Mouse (Mus musculus): Measurements from ENCODE around the gene Lrrc15. TPM values are rescaled to one million over a fixed set of nuclear protein-coding genes. Genes with fewer than 3 reads are reported as not detected.

The Lrrc15 gene
- polyA plus RNA-seq, 1 experiment from 2014 or later, result 0.52 TPM

DNA sequence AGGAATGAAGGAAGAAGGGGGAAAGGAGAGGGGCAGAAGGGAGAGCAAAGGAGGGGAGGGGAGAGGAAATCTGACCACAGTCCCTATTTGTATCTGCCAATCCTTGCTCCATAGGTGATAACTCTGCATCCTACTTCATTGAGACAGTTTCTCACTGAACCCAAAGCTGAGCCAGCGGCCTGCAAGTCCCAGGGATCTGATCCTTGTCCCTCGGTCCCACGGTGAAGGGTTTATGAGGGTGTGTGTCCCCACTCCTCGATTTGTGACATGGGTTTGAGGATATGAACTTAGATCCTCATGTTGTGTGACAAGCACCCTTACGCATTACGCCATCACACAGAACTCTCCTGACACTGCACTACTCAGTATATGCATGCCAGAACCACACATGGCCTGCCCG lies 12.1 kb upstream of the Lrrc15 start:
- no peak for ATAC-seq (ENCODE audit: insufficient number of reproducible peaks, insufficient read depth, low FRiP score, low read depth)
- no peaks in the 10 kb centered on the region for H3K27me3 ChIP-seq (ENCODE audit: control insufficient read depth, insufficient read depth, low read length)
- no peak overlapping the region for H3K4me3 ChIP-seq (ENCODE audit: low read depth, low read length)
- H3K9me3 ChIP-seq (ENCODE audit: control insufficient read depth, low read depth, low read length), result no peaks in the 10 kb centered on the region
- no peaks in the 10 kb centered on the region for H3K4me1 ChIP-seq (ENCODE audit: control insufficient read depth, insufficient read depth, low read length)
- H3K27ac ChIP-seq (ENCODE audit: low read length), result no peak overlapping the region
- no peaks in the 10 kb centered on the region for H3K36me3 ChIP-seq (ENCODE audit: control insufficient read depth, insufficient read depth, low read length)
- 93% methylated on average over 7 of the region's 7 CpGs for WGBS
- H3K9ac ChIP-seq (replicated peaks; ENCODE audit: low read depth, low read length), result no peak overlapping the region
- no peak overlapping the region for H3K4me2 ChIP-seq (replicated peaks; ENCODE audit: low read depth, low read length)

DNA sequence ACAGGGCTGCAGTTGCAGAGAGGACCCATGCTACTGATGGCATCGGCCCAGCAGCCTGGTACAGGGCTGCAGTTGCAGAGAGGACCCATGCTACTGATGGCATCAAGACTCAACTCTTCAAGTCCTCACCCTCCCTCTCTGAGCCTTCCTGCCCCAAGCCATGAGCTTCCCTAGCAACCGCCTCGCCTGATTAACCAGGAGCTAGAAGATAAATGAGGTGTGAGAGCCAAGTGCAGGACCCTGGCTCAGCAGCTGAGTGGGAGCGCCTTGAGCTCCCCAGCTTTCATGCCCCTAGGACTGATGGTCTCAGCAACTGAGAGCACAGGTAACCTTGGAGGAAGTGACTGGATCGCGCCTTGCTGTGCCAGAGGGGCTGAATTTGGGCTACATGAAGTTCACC lies 7.4 kb upstream of the Lrrc15 start:
- Histone ChIP-seq H3K4me2 (replicated peaks; ENCODE audit: low read depth, low read length) (no peak overlapping the region), H3K9ac (replicated peaks; ENCODE audit: low read depth, low read length) (no peak overlapping the region), H3K27me3 (ENCODE audit: control insufficient read depth, insufficient read depth, low read length) (no peaks in the 10 kb centered on the region), H3K4me1 (ENCODE audit: control insufficient read depth, insufficient read depth, low read length) (no peaks in the 10 kb centered on the region), H3K4me3 (ENCODE audit: low read depth, low read length) (no peak overlapping the region), H3K27ac (ENCODE audit: low read length) (no peak overlapping the region), H3K36me3 (ENCODE audit: control insufficient read depth, insufficient read depth, low read length) (no peaks in the 10 kb centered on the region), H3K9me3 (ENCODE audit: control insufficient read depth, low read depth, low read length) (no peaks in the 10 kb centered on the region)
- no peak for ATAC-seq (ENCODE audit: insufficient number of reproducible peaks, insufficient read depth, low FRiP score, low read depth)
- WGBS, result 67% methylated on average over 6 of the region's 6 CpGs

DNA sequence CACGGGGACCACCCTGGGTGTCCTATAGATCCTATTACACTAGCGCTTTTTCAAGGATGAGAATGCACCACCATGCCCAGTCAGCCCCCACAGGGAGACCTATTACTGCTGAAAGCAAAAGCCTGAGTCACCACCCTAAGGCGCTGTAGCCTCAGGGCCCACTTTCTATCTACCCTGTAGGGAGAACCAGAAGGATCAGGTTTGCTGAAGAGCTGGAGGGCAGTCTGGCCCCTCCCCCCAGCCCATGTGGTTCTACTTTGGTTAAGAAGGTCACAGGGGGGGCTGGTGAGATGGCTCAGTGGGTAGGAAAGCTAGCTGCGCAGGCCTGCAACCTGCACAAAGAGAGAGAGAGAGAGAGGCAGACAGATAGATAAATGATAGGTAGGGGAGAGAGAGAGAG lies 2.6 kb upstream of the Lrrc15 start:
- no peaks in the 10 kb centered on the region for H3K9me3 ChIP-seq (ENCODE audit: control insufficient read depth, low read depth, low read length)
- WGBS, result 67% methylated on average over 4 of the region's 4 CpGs
- no peak for ATAC-seq (ENCODE audit: insufficient number of reproducible peaks, insufficient read depth, low FRiP score, low read depth)

DNA sequence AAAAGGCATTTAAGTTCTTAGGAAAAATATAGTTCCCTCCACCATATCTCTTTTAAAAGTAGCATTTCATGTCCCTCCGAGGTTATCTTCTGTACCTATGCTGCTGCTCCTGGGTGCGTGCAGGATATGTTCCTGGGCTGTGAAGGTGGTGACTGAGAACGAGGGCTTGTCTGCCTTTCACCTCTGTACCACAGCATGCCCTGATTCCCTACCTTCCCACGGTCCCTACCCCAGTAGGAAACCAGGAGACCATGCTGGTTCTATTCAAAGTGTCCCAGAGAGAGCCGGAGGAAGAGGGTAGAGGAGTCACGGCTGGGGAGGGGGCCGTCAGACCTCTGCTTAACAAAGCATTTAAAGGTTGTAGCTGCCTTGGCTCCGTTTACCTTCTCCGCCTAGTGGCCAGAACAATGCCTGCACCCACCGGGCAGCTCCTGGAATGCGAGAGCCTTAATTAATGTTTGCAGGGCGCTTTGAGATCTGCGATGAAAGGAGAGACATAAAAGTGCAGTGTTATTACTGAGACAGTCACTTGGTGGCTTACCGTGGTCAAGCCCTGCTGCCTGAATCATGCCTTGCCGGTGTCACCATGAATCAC lies 784 bp upstream of the Lrrc15 start:
- Histone ChIP-seq H3K4me1 (ENCODE audit: control insufficient read depth, insufficient read depth, low read length) (peaks cover 9% of the 10 kb centered on the region; the same call in 1 of the 2 replicates), H3K27ac (ENCODE audit: low read length) (no peak overlapping the region), H3K36me3 (ENCODE audit: control insufficient read depth, insufficient read depth, low read length) (no peaks in the 10 kb centered on the region), H3K27me3 (ENCODE audit: control insufficient read depth, insufficient read depth, low read length) (peaks cover 7% of the 10 kb centered on the region; the same call in 1 of the 2 replicates), H3K4me3 (ENCODE audit: low read depth, low read length) (0 out of 2 replicates have a peak overlapping the region, but pooled peaks have one; percentile 2), H3K4me2 (replicated peaks; ENCODE audit: low read depth, low read length) (peak overlapping the region; percentile 51), H3K9me3 (ENCODE audit: control insufficient read depth, low read depth, low read length) (no peaks in the 10 kb centered on the region), H3K9ac (replicated peaks; ENCODE audit: low read depth, low read length) (no peak overlapping the region)
- no peak for ATAC-seq (ENCODE audit: insufficient number of reproducible peaks, insufficient read depth, low FRiP score, low read depth)
- 2% methylated on average over 15 of the region's 15 CpGs for WGBS

More for the DNA sequence above, 2.6 kb upstream of the Lrrc15 start:
- Histone ChIP-seq H3K4me1 (ENCODE audit: control insufficient read depth, insufficient read depth, low read length) (peaks cover 9% of the 10 kb centered on the region; the same call in 1 of the 2 replicates), H3K9ac (replicated peaks; ENCODE audit: low read depth, low read length) (no peak overlapping the region), H3K4me2 (replicated peaks; ENCODE audit: low read depth, low read length) (no peak overlapping the region), H3K4me3 (ENCODE audit: low read depth, low read length) (no peak overlapping the region), H3K27me3 (ENCODE audit: control insufficient read depth, insufficient read depth, low read length) (peaks cover 7% of the 10 kb centered on the region; the same call in 1 of the 2 replicates), H3K27ac (ENCODE audit: low read length) (no peak overlapping the region), H3K36me3 (ENCODE audit: control insufficient read depth, insufficient read depth, low read length) (no peaks in the 10 kb centered on the region)

DNA sequence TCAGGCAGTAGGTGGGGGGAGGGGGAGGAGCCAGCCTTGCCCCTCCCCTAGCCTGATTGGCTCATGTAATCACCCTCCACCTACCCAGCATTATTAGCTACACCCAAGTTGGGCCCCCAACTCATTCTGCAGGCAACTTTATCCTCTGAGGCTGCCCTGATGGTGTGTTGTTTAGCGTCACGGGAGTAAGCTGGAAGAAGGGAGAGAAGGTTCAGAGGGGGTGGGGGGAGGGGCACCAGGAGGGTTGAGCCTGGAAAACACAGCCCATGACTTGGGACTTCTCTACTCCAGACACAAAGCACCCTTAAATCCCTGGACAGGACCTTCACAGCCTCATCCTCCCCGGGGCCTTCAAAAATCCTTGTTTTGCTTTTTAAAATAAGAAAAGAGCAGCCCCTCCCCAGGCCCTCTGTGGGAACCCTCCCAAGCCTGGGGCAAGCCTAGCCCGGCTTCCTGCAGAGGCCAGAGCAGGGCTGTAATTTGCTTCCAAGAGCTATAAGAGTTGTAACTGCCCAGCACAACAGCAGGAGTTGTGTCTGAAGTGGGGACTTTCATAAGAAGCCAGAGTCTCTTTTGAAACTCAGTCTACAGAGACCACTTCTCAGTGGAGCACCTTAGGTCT lies 2.3 kb downstream of the Lrrc15 start:
- ATAC-seq (ENCODE audit: insufficient number of reproducible peaks, insufficient read depth, low FRiP score, low read depth), result no peak
- no peak overlapping the region for H3K4me2 ChIP-seq (replicated peaks; ENCODE audit: low read depth, low read length)
- no peak overlapping the region for H3K27ac ChIP-seq (ENCODE audit: low read length)
- no peaks in the 10 kb centered on the region for H3K9me3 ChIP-seq (ENCODE audit: control insufficient read depth, low read depth, low read length)
- H3K27me3 ChIP-seq (ENCODE audit: control insufficient read depth, insufficient read depth, low read length), result peaks cover 7% of the 10 kb centered on the region; the same call in 1 of the 2 replicates
- H3K36me3 ChIP-seq (ENCODE audit: control insufficient read depth, insufficient read depth, low read length), result no peaks in the 10 kb centered on the region
- peaks cover 9% of the 10 kb centered on the region; the same call in 1 of the 2 replicates for H3K4me1 ChIP-seq (ENCODE audit: control insufficient read depth, insufficient read depth, low read length)
- no peak overlapping the region for H3K9ac ChIP-seq (replicated peaks; ENCODE audit: low read depth, low read length)
- 15% methylated on average over 4 of the region's 4 CpGs for WGBS
- H3K4me3 ChIP-seq (ENCODE audit: low read depth, low read length), result no peak overlapping the region

DNA sequence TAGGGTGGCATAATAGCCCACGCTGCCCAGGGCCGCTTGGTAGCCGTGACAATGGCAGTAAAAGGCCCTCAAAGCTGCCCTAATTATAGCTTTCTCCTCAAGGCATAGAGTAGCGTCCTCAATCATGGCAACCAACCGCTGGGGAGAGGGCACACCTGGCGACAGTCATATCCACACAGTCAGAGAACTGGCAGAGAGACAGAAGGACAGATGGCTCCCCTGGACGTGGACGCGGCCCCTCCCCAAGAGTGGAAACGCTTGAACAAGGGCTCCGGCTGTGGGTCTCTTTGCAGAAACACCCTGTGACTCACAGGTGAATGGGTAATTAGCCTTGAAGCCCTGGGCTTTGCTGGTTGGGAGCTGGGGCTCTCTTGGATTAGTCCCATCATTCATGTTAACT lies 4.7 kb downstream of the Lrrc15 start:
- H3K4me2 ChIP-seq (replicated peaks; ENCODE audit: low read depth, low read length), result no peak overlapping the region
- H3K27ac ChIP-seq (ENCODE audit: low read length), result no peak overlapping the region
- no peak for ATAC-seq (ENCODE audit: insufficient number of reproducible peaks, insufficient read depth, low FRiP score, low read depth)
- peaks cover 7% of the 10 kb centered on the region; the same call in 1 of the 2 replicates for H3K27me3 ChIP-seq (ENCODE audit: control insufficient read depth, insufficient read depth, low read length)
- H3K9me3 ChIP-seq (ENCODE audit: control insufficient read depth, low read depth, low read length), result no peaks in the 10 kb centered on the region
- no peaks in the 10 kb centered on the region for H3K36me3 ChIP-seq (ENCODE audit: control insufficient read depth, insufficient read depth, low read length)
- no peak overlapping the region for H3K9ac ChIP-seq (replicated peaks; ENCODE audit: low read depth, low read length)
- H3K4me3 ChIP-seq (ENCODE audit: low read depth, low read length), result no peak overlapping the region
- WGBS, result 77% methylated on average over 11 of the region's 11 CpGs
- H3K4me1 ChIP-seq (ENCODE audit: control insufficient read depth, insufficient read depth, low read length), result peaks cover 9% of the 10 kb centered on the region; the same call in 1 of the 2 replicates

DNA sequence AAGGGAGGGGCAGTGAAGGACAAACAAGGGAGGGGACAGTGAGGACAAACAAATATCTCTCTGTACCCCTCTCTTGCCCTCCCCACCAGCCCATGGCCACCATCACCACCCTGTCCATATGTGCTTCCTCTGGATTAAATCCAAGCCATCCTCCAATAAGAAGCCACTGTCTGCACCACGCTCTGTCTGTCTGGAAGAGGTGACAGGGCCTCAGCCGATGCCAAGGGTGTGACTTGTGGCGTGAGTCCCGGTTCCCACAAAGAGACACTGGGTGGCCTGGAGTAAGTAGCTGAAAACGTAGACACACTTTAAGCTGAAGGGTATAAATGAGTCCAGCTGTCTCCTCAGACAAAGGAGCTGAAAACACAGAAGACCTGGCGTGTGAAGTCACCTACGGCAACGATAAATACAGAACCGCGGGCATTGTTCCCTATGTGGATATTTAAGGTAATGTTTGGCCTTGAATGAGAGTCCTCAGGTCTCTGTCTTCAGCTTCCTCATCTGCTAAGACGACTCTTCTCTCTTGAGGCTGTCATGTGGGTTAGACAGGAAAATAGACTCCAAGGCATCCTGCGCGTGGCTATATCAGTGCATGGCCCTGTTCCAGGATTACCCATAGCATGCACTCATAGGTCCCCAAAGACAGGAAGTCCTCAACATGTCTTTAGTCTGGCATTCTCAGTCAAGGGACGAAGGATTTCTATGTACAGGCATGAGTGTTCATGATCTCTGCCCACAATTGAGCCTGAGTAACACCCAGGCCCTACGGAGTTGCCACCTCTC lies 7.3 kb downstream of the Lrrc15 start:
- Histone ChIP-seq H3K27me3 (ENCODE audit: control insufficient read depth, insufficient read depth, low read length) (no peaks in the 10 kb centered on the region), H3K4me3 (ENCODE audit: low read depth, low read length) (no peak overlapping the region), H3K4me1 (ENCODE audit: control insufficient read depth, insufficient read depth, low read length) (peaks cover 10% of the 10 kb centered on the region; the same call in 1 of the 2 replicates), H3K4me2 (replicated peaks; ENCODE audit: low read depth, low read length) (no peak overlapping the region), H3K9me3 (ENCODE audit: control insufficient read depth, low read depth, low read length) (no peaks in the 10 kb centered on the region), H3K9ac (replicated peaks; ENCODE audit: low read depth, low read length) (no peak overlapping the region), H3K36me3 (ENCODE audit: control insufficient read depth, insufficient read depth, low read length) (no peaks in the 10 kb centered on the region), H3K27ac (ENCODE audit: low read length) (no peak overlapping the region)
- no peak for ATAC-seq (ENCODE audit: insufficient number of reproducible peaks, insufficient read depth, low FRiP score, low read depth)
- 72% methylated on average over 15 of the region's 15 CpGs for WGBS

DNA sequence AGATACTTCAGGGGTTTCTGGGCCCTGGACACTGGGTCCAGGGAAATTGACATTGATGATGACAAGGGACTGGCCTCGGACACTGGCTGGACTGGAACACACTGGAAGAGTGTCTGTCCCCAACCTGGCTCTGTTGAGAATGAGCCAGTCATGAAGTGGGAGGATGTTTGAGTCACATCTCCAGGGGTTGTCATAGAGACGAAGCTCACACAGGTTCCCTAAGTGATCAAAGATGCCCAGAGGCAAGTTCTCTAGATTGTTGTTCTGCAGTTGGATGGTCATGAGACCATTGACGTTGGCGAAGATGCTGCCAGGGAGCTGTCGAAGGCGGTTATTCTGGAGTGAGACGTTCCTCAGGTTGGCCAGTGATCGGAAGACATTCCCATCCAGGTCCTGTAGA lies 10.0 kb downstream of the Lrrc15 start:
- Histone ChIP-seq H3K4me3 (ENCODE audit: low read depth, low read length) (no peak overlapping the region), H3K27ac (ENCODE audit: low read length) (no peak overlapping the region), H3K9me3 (ENCODE audit: control insufficient read depth, low read depth, low read length) (no peaks in the 10 kb centered on the region), H3K27me3 (ENCODE audit: control insufficient read depth, insufficient read depth, low read length) (no peaks in the 10 kb centered on the region), H3K9ac (replicated peaks; ENCODE audit: low read depth, low read length) (no peak overlapping the region), H3K36me3 (ENCODE audit: control insufficient read depth, insufficient read depth, low read length) (no peaks in the 10 kb centered on the region), H3K4me2 (replicated peaks; ENCODE audit: low read depth, low read length) (no peak overlapping the region), H3K4me1 (ENCODE audit: control insufficient read depth, insufficient read depth, low read length) (peaks cover 10% of the 10 kb centered on the region; the same call in 1 of the 2 replicates)
- WGBS, result 93% methylated on average over 8 of the region's 8 CpGs
- ATAC-seq (ENCODE audit: insufficient number of reproducible peaks, insufficient read depth, low FRiP score, low read depth), result no peak

Data from stomach, embryonic 14.5 days (tissue).